Mouse (Mus musculus) lung, embryonic 16.5 days (tissue): ENCODE results near the gene Lrmda. TPM values are rescaled to one million over a fixed set of nuclear protein-coding genes. Genes with fewer than 3 reads are reported as not detected.

Experiments
- ATAC-seq: fragments of 200-750 bp; cut with Nextera tagmentation; 2 replicates; pipeline ENCODE4 v1.8.0; 2017; ENCODE audit warnings: low read depth, mild to moderate bottlenecking, moderate library complexity
- H3K27ac ChIP-seq: fragments of 300-500 bp; sonication (generic); 2 replicates; pipeline ENCODE4 v1.5.1; 2014; ENCODE audit warnings: mild to moderate bottlenecking, control low read depth, low read length
- H3K27me3 ChIP-seq: fragments of 300-500 bp; sonication (generic); 2 replicates; pipeline ENCODE4 v1.6.1; 2014; ENCODE audit warnings: low read depth, low read length, mixed read lengths; ENCODE audit not compliant: control insufficient read depth, insufficient read depth
- H3K36me3 ChIP-seq: fragments of 300-500 bp; sonication (generic); 2 replicates; pipeline ENCODE4 v1.6.1; 2014; ENCODE audit warnings: low read length; ENCODE audit not compliant: control insufficient read depth, insufficient read depth
- H3K4me1 ChIP-seq: fragments of 300-500 bp; sonication (generic); replicated peaks from 2 replicates; pipeline ENCODE4 v1.6.1; 2014; ENCODE audit warnings: low read length, mixed read lengths; ENCODE audit not compliant: control insufficient read depth, insufficient read depth
- H3K4me2 ChIP-seq: fragments of 300-500 bp; sonication (generic); 2 replicates; pipeline ENCODE4 v1.6.1; 2014; ENCODE audit warnings: low read depth, low read length, control low read depth
- H3K4me3 ChIP-seq: fragments of 300-500 bp; sonication (generic); 2 replicates; pipeline ENCODE4 v1.5.1; 2014; ENCODE audit warnings: mild to moderate bottlenecking, low read length, control low read depth
- H3K9ac ChIP-seq: fragments of 300-500 bp; sonication (generic); 2 replicates; pipeline ENCODE4 v1.6.1; 2014; ENCODE audit warnings: low read length, control low read depth
- H3K9me3 ChIP-seq: fragments of 300-500 bp; sonication (generic); 2 replicates; pipeline ENCODE4 v1.6.1; 2016; ENCODE audit warnings: low read length; ENCODE audit not compliant: control insufficient read depth
- WGBS: fragments of 180-500 bp; shearing (Covaris S2); extraction: QIAGEN DNeasy Blood & Tissue Kit; methylation state at CpG from one replicate; pipeline ENCODE4 v1.1.7; 2014; 5-methylcytosine and 5-hydroxymethylcytosine counted together
- polyA plus RNA-seq: library from polyadenylated mRNA; unstranded; fragments of >200 nt; fragmentation: Nextera tagmentation; extraction: Ambion mirVana; gene quantifications from 2 replicates; pipeline ENCODE4 v1.2.1, GENCODE M21; 2015

Gene Lrmda
- polyA plus RNA-seq, 1 experiment from 2014 or later: 1.2 TPM

DNA sequence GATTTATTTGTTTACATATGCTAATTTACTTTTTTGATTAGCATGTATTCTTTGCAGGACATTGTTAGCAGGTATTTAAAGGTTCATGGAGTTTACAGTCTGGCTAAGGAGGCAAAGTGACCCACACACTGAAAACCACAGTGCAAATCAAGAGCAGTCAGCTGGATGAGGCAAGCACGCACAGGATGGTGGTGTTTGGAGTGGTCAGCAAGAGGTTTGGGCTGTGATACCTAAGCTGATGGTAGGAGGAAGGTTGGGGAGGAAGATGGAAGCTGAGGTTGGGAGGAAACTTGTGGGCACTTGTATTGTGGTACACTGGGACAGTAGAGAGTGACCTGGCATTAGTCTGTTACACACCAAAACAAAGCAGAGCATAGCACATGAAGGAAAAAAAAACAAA, 191.1 kb downstream of the Lrmda start:
- WGBS: 81% methylated on average over 1 of the region's 1 CpGs
- Histone ChIP-seq H3K4me2 (no peak overlapping the region), H3K27me3 (peaks cover 22% of the 10 kb centered on the region), H3K9me3 (no peaks in the 10 kb centered on the region), H3K27ac (no peak overlapping the region), H3K4me1 (peaks cover 6% of the 10 kb centered on the region; the same call in 1 of the 2 replicates), H3K4me3 (no peak overlapping the region), H3K36me3 (no peaks in the 10 kb centered on the region), H3K9ac (no peak overlapping the region)
- no peak for ATAC-seq

DNA sequence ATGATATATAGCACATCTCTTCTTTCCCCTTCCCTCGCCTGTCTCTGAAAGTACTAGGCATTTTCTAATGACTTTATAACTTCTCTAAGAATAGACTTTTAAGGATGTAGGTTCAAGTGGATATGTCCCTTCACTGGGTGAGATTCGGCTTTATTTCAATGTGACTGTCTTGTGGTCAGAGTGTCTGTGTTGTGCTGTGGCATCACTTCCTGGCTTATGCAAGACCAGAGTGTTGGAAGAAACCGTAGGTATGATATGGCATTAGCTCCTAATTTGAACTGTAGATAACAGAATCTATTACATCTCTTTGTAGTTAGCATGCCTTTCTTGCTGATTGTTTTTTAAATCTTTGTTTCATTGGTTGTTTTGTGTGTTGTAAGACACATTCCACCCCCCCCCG, 198.7 kb downstream of the Lrmda start:
- Histone ChIP-seq H3K4me3 (no peak overlapping the region), H3K36me3 (no peaks in the 10 kb centered on the region), H3K4me2 (no peak overlapping the region), H3K27me3 (no peaks in the 10 kb centered on the region), H3K27ac (no peak overlapping the region), H3K4me1 (peaks cover 14% of the 10 kb centered on the region; the same call in 1 of the 2 replicates), H3K9me3 (no peaks in the 10 kb centered on the region), H3K9ac (no peak overlapping the region)
- no peak for ATAC-seq
- 77% methylated on average over 4 of the region's 4 CpGs for whole genome bisulfite sequencing

DNA sequence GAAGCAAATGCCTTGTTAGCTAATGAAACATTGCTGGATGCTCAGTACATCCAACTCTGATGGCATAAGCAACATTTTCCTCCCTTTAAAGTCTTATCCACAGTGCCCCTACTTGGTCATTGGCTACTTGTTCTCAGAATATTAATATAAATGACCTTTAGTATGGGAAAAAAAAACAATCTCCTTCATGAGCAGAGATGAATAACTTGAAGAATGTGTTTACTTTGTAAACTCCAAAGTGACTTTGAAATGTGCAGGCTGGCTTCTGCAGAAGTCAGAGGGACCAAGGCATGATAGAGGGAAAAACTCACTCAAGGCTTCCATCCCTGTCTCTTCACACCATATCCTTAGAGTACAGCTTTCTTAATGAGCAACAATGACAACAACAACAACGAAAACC, 202.5 kb downstream of the Lrmda start:
- ATAC-seq: peak; percentile 82
- Histone ChIP-seq H3K36me3 (no peaks in the 10 kb centered on the region), H3K4me3 (no peak overlapping the region), H3K4me2 (no peak overlapping the region), H3K9ac (no peak overlapping the region), H3K4me1 (peaks cover 5% of the 10 kb centered on the region; the same call in 1 of the 2 replicates), H3K27ac (no peak overlapping the region), H3K9me3 (no peaks in the 10 kb centered on the region), H3K27me3 (no peaks in the 10 kb centered on the region)
- 32% methylated on average over 1 of the region's 1 CpGs for WGBS

DNA sequence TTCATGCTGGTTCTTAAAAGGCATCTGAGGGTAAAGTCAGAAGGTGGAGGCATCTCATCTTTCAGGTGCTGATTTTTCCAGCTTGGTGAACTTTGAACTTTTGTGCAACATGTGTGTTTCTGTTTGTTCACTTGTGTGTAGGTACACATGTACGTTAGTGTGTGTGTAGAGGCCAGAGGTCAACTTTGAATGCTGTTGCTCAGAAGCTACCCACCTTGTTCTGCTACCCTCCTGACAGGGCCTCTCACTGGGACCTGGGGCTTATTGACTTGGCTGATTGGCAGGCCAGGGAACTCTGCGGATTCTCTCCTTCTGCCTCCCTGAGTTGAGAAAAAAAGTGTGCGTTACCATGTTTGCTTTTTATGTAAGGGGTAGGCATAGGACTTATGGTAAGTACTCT, 203.1 kb downstream of the Lrmda start:
- H3K27me3 ChIP-seq: no peaks in the 10 kb centered on the region
- H3K4me3 ChIP-seq: no peak overlapping the region
- no peak overlapping the region for H3K9ac ChIP-seq
- H3K9me3 ChIP-seq: no peaks in the 10 kb centered on the region
- peak; percentile 23; the same call in 1 of the 2 replicates for ATAC-seq
- peaks cover 5% of the 10 kb centered on the region; the same call in 1 of the 2 replicates for H3K4me1 ChIP-seq
- no peaks in the 10 kb centered on the region for H3K36me3 ChIP-seq
- H3K27ac ChIP-seq: no peak overlapping the region
- H3K4me2 ChIP-seq: no peak overlapping the region
- WGBS: 55% methylated on average over 3 of the region's 3 CpGs

DNA sequence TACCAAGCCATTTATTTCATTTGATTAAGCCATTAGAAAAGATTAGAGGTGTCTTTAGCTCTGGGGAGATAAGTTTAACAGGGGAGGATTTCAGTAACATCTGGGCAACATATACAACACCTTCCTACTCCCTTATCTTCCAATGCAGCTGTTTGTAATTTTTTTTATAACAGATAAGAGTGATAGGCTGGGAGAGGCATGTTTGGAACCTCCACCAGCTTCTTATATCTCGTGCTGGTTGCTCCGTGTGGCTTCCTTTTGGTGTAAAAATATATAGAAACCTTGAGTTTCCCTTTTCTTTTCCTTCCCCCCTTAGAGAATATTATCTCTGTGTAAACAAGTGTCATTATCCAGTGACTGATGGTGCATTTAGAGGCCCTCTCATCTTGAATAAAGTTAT, 206.7 kb downstream of the Lrmda start:
- ATAC-seq: no peak; the same call in 1 of the 2 replicates
- H3K4me1 ChIP-seq: peaks cover 7% of the 10 kb centered on the region; the same call in 1 of the 2 replicates
- H3K9ac ChIP-seq: no peak overlapping the region
- 34% methylated on average over 2 of the region's 2 CpGs for WGBS
- no peaks in the 10 kb centered on the region for H3K36me3 ChIP-seq
- H3K27ac ChIP-seq: no peak overlapping the region
- no peak overlapping the region for H3K4me3 ChIP-seq
- no peak overlapping the region for H3K4me2 ChIP-seq
- H3K27me3 ChIP-seq: no peaks in the 10 kb centered on the region
- no peaks in the 10 kb centered on the region for H3K9me3 ChIP-seq

DNA sequence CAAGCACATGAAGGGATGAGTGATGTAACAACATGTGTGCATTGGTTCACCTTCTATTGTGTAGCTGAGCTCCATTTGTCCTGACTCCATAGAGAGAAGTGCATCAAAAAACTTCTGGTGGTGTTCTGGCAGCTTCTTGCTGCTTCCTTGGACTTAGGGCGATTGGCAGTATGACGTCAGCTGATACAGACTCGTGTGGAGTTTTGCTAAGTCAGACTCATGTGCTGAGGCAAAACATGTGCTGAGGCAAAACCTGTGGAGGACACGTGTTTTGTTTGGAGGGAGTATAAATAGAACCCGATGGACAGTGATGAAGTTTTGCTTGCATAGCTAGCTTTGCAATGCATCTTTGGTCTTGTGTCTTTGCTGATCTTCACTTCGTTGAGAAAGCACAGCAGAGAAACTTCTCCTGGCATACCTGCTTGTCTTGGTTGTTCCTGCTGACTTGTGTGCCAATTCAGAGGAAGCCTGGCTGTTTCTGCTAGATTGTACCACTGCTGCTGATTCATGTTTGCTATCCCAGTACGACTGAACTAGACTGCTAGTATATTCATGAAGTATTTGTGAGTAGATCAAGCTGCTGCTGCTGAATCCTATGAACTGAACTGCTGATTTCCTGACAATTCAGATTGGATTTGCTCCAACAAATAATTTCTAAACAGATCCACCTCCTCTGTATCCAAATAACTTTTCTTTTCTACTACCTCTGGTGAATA, 208.9 kb downstream of the Lrmda start:
- no peak overlapping the region for H3K27ac ChIP-seq
- no peak overlapping the region for H3K9ac ChIP-seq
- peak; percentile 56 for ATAC-seq
- H3K36me3 ChIP-seq: no peaks in the 10 kb centered on the region
- no peak overlapping the region for H3K4me2 ChIP-seq
- 53% methylated on average over 7 of the region's 7 CpGs for WGBS
- H3K9me3 ChIP-seq: no peaks in the 10 kb centered on the region
- H3K27me3 ChIP-seq: no peaks in the 10 kb centered on the region
- 0 out of 2 replicates have a peak, but pooled peaks cover 2% of the 10 kb centered on the region for H3K4me1 ChIP-seq
- H3K4me3 ChIP-seq: no peak overlapping the region

DNA sequence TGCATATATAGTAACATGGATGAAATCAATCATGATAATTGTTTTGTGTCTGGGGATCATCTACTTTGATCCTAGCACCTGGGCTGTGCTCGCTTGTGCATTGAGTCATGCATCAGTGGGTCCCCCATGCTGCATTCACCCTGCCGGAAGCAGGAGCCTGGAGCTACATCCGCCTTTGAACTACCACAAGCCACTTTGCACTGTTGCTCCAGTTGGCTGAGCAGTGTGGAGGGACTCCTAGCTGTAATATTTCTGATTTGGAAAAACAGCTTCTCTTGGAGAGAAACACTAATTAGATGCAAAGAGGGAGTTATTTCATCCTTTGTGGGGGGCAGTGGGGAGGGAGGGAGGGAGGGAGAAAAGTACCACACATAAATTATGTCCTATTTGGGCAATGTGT, 220.8 kb downstream of the Lrmda start:
- ATAC-seq: no peak
- H3K36me3 ChIP-seq: no peaks in the 10 kb centered on the region

DNA sequence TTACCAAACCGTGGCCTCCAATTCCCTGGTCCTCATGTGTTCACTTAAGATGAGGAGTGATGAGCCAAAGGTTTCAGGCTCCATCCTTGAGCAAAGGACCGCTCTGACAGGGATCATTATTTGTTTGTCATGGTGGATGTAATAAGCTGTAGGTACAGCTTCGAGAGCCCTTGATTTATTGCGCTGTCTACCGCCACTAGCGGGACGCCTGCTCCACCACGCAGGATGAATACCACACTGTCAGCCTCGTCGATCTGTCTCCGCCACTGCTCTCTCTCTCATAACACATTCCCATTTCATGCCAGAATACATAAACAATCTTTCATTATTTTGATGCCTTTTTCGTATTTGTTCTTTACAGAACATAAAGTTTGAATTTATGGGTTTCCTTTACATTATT, 235.9 kb downstream of the Lrmda start:
- ATAC-seq: no peak
- 67% methylated on average over 12 of the region's 12 CpGs for whole genome bisulfite sequencing
- no peak overlapping the region for H3K9ac ChIP-seq

More for the DNA sequence above, 220.8 kb downstream of the Lrmda start:
- no peaks in the 10 kb centered on the region for H3K27me3 ChIP-seq
- no peaks in the 10 kb centered on the region for H3K9me3 ChIP-seq
- H3K9ac ChIP-seq: no peak overlapping the region
- 87% methylated on average over 3 of the region's 3 CpGs for WGBS
- H3K4me3 ChIP-seq: no peak overlapping the region
- no peak overlapping the region for H3K27ac ChIP-seq
- no peak overlapping the region for H3K4me2 ChIP-seq
- H3K4me1 ChIP-seq: no peaks in the 10 kb centered on the region

DNA sequence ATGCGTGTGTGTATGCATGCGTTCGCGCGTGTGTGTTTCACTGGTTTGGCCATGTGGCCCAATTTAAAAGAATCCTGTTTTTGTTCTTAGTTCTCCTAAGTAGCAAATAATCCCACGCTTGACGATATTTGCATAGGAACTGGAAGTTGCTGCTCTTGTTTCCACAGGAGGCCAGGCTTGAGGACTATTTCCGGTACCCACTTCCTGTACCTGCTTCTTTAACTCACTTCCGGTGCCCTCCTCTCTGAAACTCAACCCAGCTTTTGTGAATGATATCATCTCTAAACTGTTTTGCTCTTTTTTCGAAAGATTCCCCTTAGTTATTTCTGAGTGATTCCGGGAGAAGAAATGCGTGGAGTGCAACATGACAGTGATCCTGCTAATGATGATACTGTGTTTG, 236.8 kb downstream of the Lrmda start:
- Histone ChIP-seq H3K36me3 (no peaks in the 10 kb centered on the region), H3K4me2 (no peak overlapping the region), H3K9ac (no peak overlapping the region), H3K27ac (no peak overlapping the region), H3K9me3 (no peaks in the 10 kb centered on the region), H3K4me3 (no peak overlapping the region), H3K27me3 (no peaks in the 10 kb centered on the region; the same call in 1 of the 2 replicates), H3K4me1 (no peaks in the 10 kb centered on the region; the same call in 1 of the 2 replicates)
- 72% methylated on average over 12 of the region's 12 CpGs for WGBS
- no peak for ATAC-seq

More for the DNA sequence above, 235.9 kb downstream of the Lrmda start:
- Histone ChIP-seq H3K4me1 (no peaks in the 10 kb centered on the region; the same call in 1 of the 2 replicates), H3K4me2 (no peak overlapping the region), H3K27me3 (no peaks in the 10 kb centered on the region; the same call in 1 of the 2 replicates), H3K27ac (no peak overlapping the region), H3K9me3 (no peaks in the 10 kb centered on the region), H3K36me3 (no peaks in the 10 kb centered on the region), H3K4me3 (no peak overlapping the region)
